Mouse (Mus musculus) erythroblast, embryonic 14.5 days (primary cell): ENCODE results near the gene Far1. TPM values are rescaled to one million over a fixed set of nuclear protein-coding genes. Genes with fewer than 3 reads are reported as not detected.

Source experiments
- H3K27me3 ChIP-seq: 2 replicates; pipeline ENCODE4 v1.6.1; 2012; ENCODE audit warnings: inconsistent platforms; ENCODE audit not compliant: control insufficient read depth
- H3K36me3 ChIP-seq: 2 replicates; pipeline ENCODE4 v1.6.1; 2012; ENCODE audit warnings: mild to moderate bottlenecking, inconsistent platforms; ENCODE audit not compliant: control insufficient read depth
- H3K4me1 ChIP-seq: 2 replicates; pipeline ENCODE4 v1.6.1; 2012; ENCODE audit warnings: inconsistent platforms; ENCODE audit not compliant: control insufficient read depth
- H3K4me3 ChIP-seq: replicated peaks from 2 replicates; pipeline ENCODE3; 2012; ENCODE audit warnings: moderate library complexity, mild to moderate bottlenecking, inconsistent platforms
- H3K9me3 ChIP-seq: 2 replicates; pipeline ENCODE4 v1.6.1; 2012; ENCODE audit warnings: low read length, inconsistent platforms, mixed read lengths; ENCODE audit not compliant: control insufficient read depth
- GATA1 ChIP-seq: IDR thresholded peaks from 2 replicates; pipeline ENCODE4 v1.6.1; 2012; ENCODE audit warnings: low read length, inconsistent platforms, mixed read lengths
- TAL1 ChIP-seq: IDR thresholded peaks from 3 replicates; pipeline ENCODE4 v1.6.1; 2012; ENCODE audit warnings: low read length, inconsistent platforms, mixed read lengths
- polyA plus RNA-seq: library from polyadenylated mRNA; stranded (reverse); fragments of >175 nt; gene quantifications from 2 replicates; pipeline ENCODE4 v1.2.3, GENCODE M21; 2012

Far1 gene
- 0.12 and 0.22 TPM in 2 replicates for polyA plus RNA-seq

- Histone ChIP-seq H3K36me3 (no peaks in the 10 kb centered on the region), H3K4me1 (peaks cover 48% of the 10 kb centered on the region), H3K27me3 (no peaks in the 10 kb centered on the region; the same call in 1 of the 2 replicates), H3K4me3 (peak within 1 kb of the TSS; percentile 95), H3K9me3 (no peaks in the 10 kb centered on the region)
- TF ChIP-seq TAL1 = no peak
- TF ChIP-seq GATA1 = no peak
Observed at GRCm38 (mm10) chr7:113513286-113513962, at the start of gene Far1. TSS of gene Far1 (plus strand) at chr7:113513834.

- Histone ChIP-seq H3K36me3 (no peaks in the 10 kb centered on the region), H3K4me3 (no peak overlapping the region), H3K9me3 (no peaks in the 10 kb centered on the region), H3K4me1 (no peaks in the 10 kb centered on the region), H3K27me3 (no peaks in the 10 kb centered on the region)
- TF ChIP-seq GATA1 = no peak
- TF ChIP-seq TAL1 = no peak
Observed at GRCm38 (mm10) chr7:113468345-113468744, 45.3 kb upstream of the Far1 start.

GRCm38 (mm10) chr7:113470671-113471070 is 43.0 kb upstream of the Far1 start:
- TF ChIP-seq TAL1 = no peak
- no peak for TF ChIP-seq GATA1
- no peaks in the 10 kb centered on the region for H3K9me3 ChIP-seq
- no peaks in the 10 kb centered on the region for H3K36me3 ChIP-seq
- H3K4me1 ChIP-seq = no peaks in the 10 kb centered on the region
- no peaks in the 10 kb centered on the region for H3K27me3 ChIP-seq
- H3K4me3 ChIP-seq = no peak overlapping the region

GRCm38 (mm10) chr7:113471653-113472052 is 42.0 kb upstream of the Far1 start:
- H3K4me3 ChIP-seq = no peak overlapping the region
- H3K9me3 ChIP-seq = no peaks in the 10 kb centered on the region

GRCm38 (mm10) chr7:113495792-113496191 is 17.8 kb upstream of the Far1 start:
- Histone ChIP-seq H3K36me3 (no peaks in the 10 kb centered on the region), H3K4me3 (no peak overlapping the region), H3K27me3 (no peaks in the 10 kb centered on the region), H3K4me1 (no peaks in the 10 kb centered on the region), H3K9me3 (no peaks in the 10 kb centered on the region)
- TF ChIP-seq GATA1 (no peak), TAL1 (no peak)

More at GRCm38 (mm10) chr7:113471653-113472052, 42.0 kb upstream of the Far1 start:
- TF ChIP-seq GATA1 (no peak), TAL1 (no peak)
- H3K27me3 ChIP-seq = no peaks in the 10 kb centered on the region
- no peaks in the 10 kb centered on the region for H3K36me3 ChIP-seq
- H3K4me1 ChIP-seq = no peaks in the 10 kb centered on the region

- no peak for TF ChIP-seq TAL1
- no peak for TF ChIP-seq GATA1
- Histone ChIP-seq H3K4me1 (no peaks in the 10 kb centered on the region), H3K4me3 (no peak overlapping the region)
Observed at GRCm38 (mm10) chr7:113498413-113498812, 15.2 kb upstream of the Far1 start.

GRCm38 (mm10) chr7:113499821-113500220 is 13.8 kb upstream of the Far1 start:
- no peaks in the 10 kb centered on the region for H3K36me3 ChIP-seq
- TF ChIP-seq TAL1 (no peak), GATA1 (no peak)
- no peaks in the 10 kb centered on the region for H3K9me3 ChIP-seq
- no peaks in the 10 kb centered on the region for H3K27me3 ChIP-seq
- no peaks in the 10 kb centered on the region for H3K4me1 ChIP-seq
- H3K4me3 ChIP-seq = no peak overlapping the region

More at GRCm38 (mm10) chr7:113498413-113498812, 15.2 kb upstream of the Far1 start:
- Histone ChIP-seq H3K9me3 (no peaks in the 10 kb centered on the region), H3K36me3 (no peaks in the 10 kb centered on the region), H3K27me3 (no peaks in the 10 kb centered on the region)

- Histone ChIP-seq H3K4me1 (no peaks in the 10 kb centered on the region), H3K4me3 (no peak overlapping the region), H3K9me3 (no peaks in the 10 kb centered on the region), H3K36me3 (no peaks in the 10 kb centered on the region), H3K27me3 (peaks cover 5% of the 10 kb centered on the region)
- no peak for TF ChIP-seq TAL1
- no peak for TF ChIP-seq GATA1
Observed at GRCm38 (mm10) chr7:113502453-113502852, 11.2 kb upstream of the Far1 start.

GRCm38 (mm10) chr7:113505047-113505446 is 8.6 kb upstream of the Far1 start:
- TF ChIP-seq TAL1 (no peak), GATA1 (no peak)
- no peaks in the 10 kb centered on the region for H3K4me1 ChIP-seq
- peaks cover 7% of the 10 kb centered on the region for H3K27me3 ChIP-seq
- no peaks in the 10 kb centered on the region for H3K9me3 ChIP-seq
- H3K4me3 ChIP-seq = no peak overlapping the region
- H3K36me3 ChIP-seq = no peaks in the 10 kb centered on the region
